Mouse (Mus musculus) spleen, adult 2 months (tissue): ENCODE data around the gene Pex6.

ENCODE experiments used
- CTCF ChIP-seq: fragments of 200-500 bp; IDR thresholded peaks from 2 replicates; pipeline ENCODE4 v1.5.1; 2011; ENCODE audit warnings: mild to moderate bottlenecking, inconsistent platforms; ENCODE audit not compliant: insufficient read depth, insufficient read length, insufficient replicate concordance; ENCODE audit errors: extremely low read depth
- POLR2A ChIP-seq: fragments of 200-500 bp; IDR thresholded peaks from 2 replicates; pipeline ENCODE4 v1.6.1; 2011; ENCODE audit warnings: low read depth, low read length, inconsistent platforms

DNA sequence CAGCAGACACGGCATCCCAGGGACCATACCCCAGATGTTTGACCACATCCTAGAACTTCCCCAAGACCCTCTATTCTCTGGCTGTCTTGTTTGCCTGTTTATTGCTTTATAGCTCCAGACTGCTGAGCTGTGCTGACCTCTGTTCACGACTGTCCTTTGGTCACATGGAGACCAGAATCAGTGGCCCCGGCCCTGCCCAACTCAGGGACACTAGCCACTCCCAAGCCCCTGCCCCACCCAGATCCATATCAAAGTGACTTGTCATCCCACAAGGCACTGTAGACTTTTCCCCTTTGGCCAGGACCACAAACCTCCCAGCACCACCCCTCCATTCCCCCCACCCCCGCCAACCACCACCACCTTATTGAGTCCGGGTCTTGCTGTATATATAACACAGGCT, 12.0 kb upstream of the Pex6 start:
- TF ChIP-seq POLR2A (no peak), CTCF (no peak)
